Mouse (Mus musculus) ES-E14 (cell line): ENCODE data around the gene Klf9. TPM values are rescaled to one million over a fixed set of nuclear protein-coding genes. Genes with fewer than 3 reads are reported as not detected.

ENCODE experiments used
- DNase-seq: peaks from one replicate; pipeline ENCODE4 v3.0.0-alpha.2; 2013; ENCODE audit warnings: low read depth, low spot score
- H3K27ac ChIP-seq: 2 replicates; pipeline ENCODE4 v1.5.1; 2012; ENCODE audit warnings: low read depth, mild to moderate bottlenecking, low read length, moderate library complexity, mixed read lengths; ENCODE audit not compliant: poor library complexity, insufficient read depth, severe bottlenecking
- H3K36me3 ChIP-seq: 2 replicates; pipeline ENCODE4 v1.6.1; 2012; ENCODE audit warnings: mild to moderate bottlenecking, low read length, moderate library complexity, mixed read lengths; ENCODE audit not compliant: control insufficient read depth, poor library complexity, insufficient read depth, severe bottlenecking
- H3K4me1 ChIP-seq, 2 experiments: fragments of 150-350 bp in 1 of 2; sonication (generic) in 1 of 2; 2 replicates each; pipeline ENCODE4 v1.6.1; 2012; ENCODE audit warnings: low read length in 2 of 2, mild to moderate bottlenecking in 1 of 2, mixed read lengths in 1 of 2; ENCODE audit not compliant: control insufficient read depth in 2 of 2, insufficient read depth in 2 of 2, poor library complexity in 1 of 2
- H3K4me3 ChIP-seq, 2 experiments: fragments of 150-350 bp in 1 of 2; sonication (generic) in 1 of 2; 2 replicates each; pipeline ENCODE4 v1.5.1; 2012; ENCODE audit warnings: low read length in 2 of 2, low read depth in 1 of 2, mild to moderate bottlenecking in 1 of 2, mixed read lengths in 1 of 2; ENCODE audit not compliant: insufficient read depth in 1 of 2, poor library complexity in 1 of 2, severe bottlenecking in 1 of 2
- H3K9ac ChIP-seq: 2 replicates; pipeline ENCODE4 v1.6.1; 2012; ENCODE audit warnings: low read depth, mild to moderate bottlenecking, low read length, mixed read lengths; ENCODE audit not compliant: poor library complexity, insufficient read depth, severe bottlenecking
- H3K9me3 ChIP-seq: fragments of 150-350 bp; sonication (generic); 2 replicates; pipeline ENCODE4 v1.6.1; 2012; ENCODE audit warnings: low read depth, mild to moderate bottlenecking, low read length; ENCODE audit not compliant: control insufficient read depth, insufficient read depth
- CHD2 ChIP-seq: IDR thresholded peaks from 2 replicates; pipeline ENCODE4 v1.6.1; 2014; ENCODE audit warnings: mild to moderate bottlenecking, low read depth, low read length, inconsistent platforms
- HCFC1 ChIP-seq: IDR thresholded peaks from 2 replicates; pipeline ENCODE4 v1.6.1; 2012; ENCODE audit warnings: low read length, inconsistent platforms, borderline replicate concordance; ENCODE audit not compliant: insufficient read depth
- MAFK ChIP-seq: IDR thresholded peaks from 2 replicates; pipeline ENCODE4 v1.6.1; 2014; ENCODE audit warnings: mild to moderate bottlenecking, low read depth, low read length, inconsistent platforms; ENCODE audit not compliant: insufficient read depth
- ZC3H11A ChIP-seq: IDR thresholded peaks from 2 replicates; pipeline ENCODE4 v1.6.1; 2012; ENCODE audit warnings: low read depth, mild to moderate bottlenecking, inconsistent platforms, low read length, borderline replicate concordance
- ZNF384 ChIP-seq: IDR thresholded peaks from 2 replicates; pipeline ENCODE4 v1.6.1; 2012; ENCODE audit warnings: low read depth, low read length, inconsistent platforms
- in situ Hi-C, 2 experiments: fragments of 600-800 bp; cut with MboI; formaldehyde crosslinking; loops; one replicate each; pipeline ENCODE4 v1.15.1; 2025; ENCODE audit warnings: low sequenced_read_pairs in 2 of 2, inconsistent platforms in 1 of 2; ENCODE audit not compliant: unreplicated experiment in 2 of 2
- total RNA-seq: library from RNA; depleted of rRNA; stranded (reverse); fragments of 300-350 nt; gene quantifications from 2 replicates; pipeline ENCODE4 v1.2.3, GENCODE M21; 2012

Klf9 gene
- total RNA-seq, 1 experiment, result 90.8 TPM

- in situ Hi-C loops, result no loop called here
- H3K4me3 ChIP-seq, result peak overlapping the region; percentile 59 to 65
- H3K27ac ChIP-seq, result peak overlapping the region; percentile 100
Observed at GRCm38 (mm10) chr19:23133427-23134094, 7.5 kb upstream of the Klf9 start.

GRCm38 (mm10) chr19:23134095-23134440 is 7.0 kb upstream of the Klf9 start:
- H3K36me3 ChIP-seq, result no peaks in the 10 kb centered on the region
- no peaks in the 10 kb centered on the region for H3K9me3 ChIP-seq
- H3K4me1 ChIP-seq, result peaks cover 2 to 22% of the 10 kb centered on the region in 2 experiments; a peak in 2 of 4 replicates
- H3K4me3 ChIP-seq, result peak overlapping the region; percentile 59 to 65
- in situ Hi-C loops, result no loop called here
- peak overlapping the region; percentile 96 for H3K9ac ChIP-seq
- no peak for TF ChIP-seq CHD2
- 0 out of 2 replicates have a peak, but pooled peaks have one; percentile 6 for TF ChIP-seq HCFC1
- H3K27ac ChIP-seq, result peak overlapping the region; percentile 100
- no peak for DNase-seq

More at GRCm38 (mm10) chr19:23133427-23134094, 7.5 kb upstream of the Klf9 start:
- Histone ChIP-seq H3K9ac (peak overlapping the region; percentile 96), H3K4me1 (peaks cover 2 to 22% of the 10 kb centered on the region in 2 experiments; a peak in 2 of 4 replicates), H3K36me3 (no peaks in the 10 kb centered on the region), H3K9me3 (no peaks in the 10 kb centered on the region)
- DNase-seq, result no peak
- TF ChIP-seq ZC3H11A, result no peak
- 0 out of 2 replicates have a peak, but pooled peaks have one; percentile 9 for TF ChIP-seq HCFC1
- TF ChIP-seq MAFK, result no peak
- 0 out of 2 replicates have a peak, but pooled peaks have one; percentile 46 for TF ChIP-seq CHD2
- no peak for TF ChIP-seq ZNF384

GRCm38 (mm10) chr19:23134441-23135301 is 6.4 kb upstream of the Klf9 start:
- peak overlapping the region; percentile 59 to 65 for H3K4me3 ChIP-seq
- H3K27ac ChIP-seq, result peak overlapping the region; percentile 100
- no peaks in the 10 kb centered on the region for H3K36me3 ChIP-seq
- peak overlapping the region; percentile 96 for H3K9ac ChIP-seq
- DNase-seq, result no peak
- no peaks in the 10 kb centered on the region for H3K9me3 ChIP-seq
- in situ Hi-C loops, result loop anchor here in 1 of 2 experiments (5.0 kb wide), 1 partner anchor 42 kb away; no protein-coding TSS in a partner anchor
- peaks cover 2 to 22% of the 10 kb centered on the region in 2 experiments; a peak in 2 of 4 replicates for H3K4me1 ChIP-seq
- peak; percentile 90 for TF ChIP-seq ZNF384
- no peak for TF ChIP-seq CHD2
- TF ChIP-seq MAFK, result 0 out of 2 replicates have a peak, but pooled peaks have one; percentile 18

DNA sequence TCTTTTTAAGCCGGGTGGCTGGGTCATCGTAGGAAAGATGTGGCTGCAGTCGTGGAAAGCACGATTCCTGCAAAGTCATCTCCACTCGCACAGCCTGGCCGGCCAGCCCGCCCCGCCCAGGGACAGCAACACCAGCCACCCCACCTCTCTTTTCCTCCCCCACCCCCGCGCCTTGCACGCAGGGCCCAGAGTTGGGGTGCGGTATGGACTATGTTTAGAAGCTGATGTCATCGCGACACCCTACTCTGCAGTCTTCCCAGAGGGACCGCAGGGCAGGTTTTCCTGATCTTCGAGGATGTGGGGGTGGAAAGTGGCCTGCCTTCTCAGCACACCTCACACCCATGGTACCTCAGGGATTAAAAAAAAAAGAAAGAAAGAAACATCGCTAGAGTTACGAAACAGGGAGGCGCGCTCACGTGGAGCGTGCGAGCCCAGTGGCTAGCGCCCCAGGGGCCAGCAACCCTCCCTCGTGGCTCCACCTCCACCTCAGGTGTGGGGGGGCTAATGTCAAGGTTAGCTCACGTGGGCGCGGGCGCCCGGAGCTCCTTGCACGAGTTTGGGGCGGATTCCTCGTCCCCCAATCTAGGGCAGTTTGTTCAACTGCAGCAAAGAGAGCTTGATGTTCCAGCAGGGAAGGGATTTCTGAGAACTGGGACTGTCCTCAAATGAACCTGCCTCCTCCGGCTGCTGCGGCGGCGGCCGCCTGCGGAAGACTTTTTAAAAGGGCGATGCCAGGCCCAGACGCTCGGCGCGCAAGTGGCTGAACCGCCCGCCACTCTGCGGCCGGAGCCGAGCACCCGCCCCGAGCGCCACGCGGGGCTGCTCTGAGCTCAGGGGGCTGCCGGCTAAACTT is 5.5 kb upstream of the Klf9 start:
- H3K4me1 ChIP-seq, result peaks cover 2 to 18% of the 10 kb centered on the region in 2 experiments; a peak in 2 of 4 replicates
- in situ Hi-C loops, result loop anchor here in 1 of 2 experiments (5.0 kb wide), 1 partner anchor 43 kb away; no protein-coding TSS in a partner anchor
- no peak for DNase-seq
- no peaks in the 10 kb centered on the region for H3K9me3 ChIP-seq
- H3K4me3 ChIP-seq, result peak overlapping the region; percentile 59 to 65
- TF ChIP-seq ZC3H11A, result no peak
- no peak for TF ChIP-seq HCFC1
- peak; percentile 59; the same call in 1 of the 2 replicates for TF ChIP-seq MAFK
- no peak for TF ChIP-seq CHD2
- peak; percentile 86 for TF ChIP-seq ZNF384
- peak overlapping the region; percentile 96 for H3K9ac ChIP-seq
- H3K36me3 ChIP-seq, result no peaks in the 10 kb centered on the region
- peak overlapping the region; percentile 100 for H3K27ac ChIP-seq
